Mouse (Mus musculus) forebrain, postnatal 0 days (tissue): ENCODE measurements around the gene Acot12. TPM values are rescaled to one million over a fixed set of nuclear protein-coding genes. Genes with fewer than 3 reads are reported as not detected.
A peak's percentile ranks its signal among the peaks of the same experiment; 100 is the strongest.

Source experiments
- ATAC-seq: fragments of 200-750 bp; cut with Nextera tagmentation; 2 replicates; pipeline ENCODE4 v1.8.0; 2017; ENCODE audit warnings: mild to moderate bottlenecking, moderate library complexity
- DNase-seq: peaks from one replicate; pipeline ENCODE4 v3.0.0-alpha.2; 2015
- H3K27ac ChIP-seq: fragments of 300-500 bp; sonication (generic); 2 replicates; pipeline ENCODE4 v1.5.1; 2014; ENCODE audit warnings: low read depth, mild to moderate bottlenecking, antibody characterized with exemption, low read length, moderate library complexity, mixed read lengths
- H3K27me3 ChIP-seq: fragments of 300-500 bp; sonication (generic); 2 replicates; pipeline ENCODE4 v1.6.1; 2014; ENCODE audit warnings: mild to moderate bottlenecking, low read length, mixed read lengths; ENCODE audit not compliant: insufficient read depth
- H3K36me3 ChIP-seq: fragments of 300-500 bp; sonication (generic); 2 replicates; pipeline ENCODE4 v1.6.1; 2014; ENCODE audit warnings: mild to moderate bottlenecking, moderate library complexity; ENCODE audit not compliant: insufficient read depth
- H3K4me1 ChIP-seq: fragments of 300-500 bp; sonication (generic); 2 replicates; pipeline ENCODE4 v1.6.1; 2014; ENCODE audit warnings: antibody characterized with exemption; ENCODE audit not compliant: insufficient read depth
- H3K4me2 ChIP-seq: fragments of 300-500 bp; sonication (generic); 2 replicates; pipeline ENCODE4 v1.6.1; 2014; ENCODE audit warnings: low read depth, mild to moderate bottlenecking, moderate library complexity
- H3K4me3 ChIP-seq: fragments of 300-500 bp; sonication (generic); 2 replicates; pipeline ENCODE4 v1.5.1; 2014; ENCODE audit warnings: low read depth, low read length, mixed read lengths
- H3K9ac ChIP-seq: fragments of 300-500 bp; sonication (generic); 2 replicates; pipeline ENCODE4 v1.6.1; 2014; ENCODE audit warnings: mild to moderate bottlenecking
- H3K9me3 ChIP-seq: fragments of 300-500 bp; sonication (generic); 2 replicates; pipeline ENCODE4 v1.6.1; 2016; ENCODE audit warnings: low read length
- CTCF ChIP-seq: sonication (generic); IDR thresholded peaks from 2 replicates; pipeline ENCODE4 v1.5.1; 2016; ENCODE audit warnings: antibody characterized with exemption, control low read depth, low read depth
- WGBS: fragments of 180-500 bp; shearing (Covaris S2); extraction: QIAGEN DNeasy Blood & Tissue Kit; methylation state at CpG from one replicate; pipeline ENCODE4 v1.1.7; 2014; 5-methylcytosine and 5-hydroxymethylcytosine counted together
- microRNA-seq, 2 experiments: library from miRNA; unstranded; fragments of <30 nt; microRNA quantifications; one replicate each; pipeline ENCODE4; 2016
- polyA plus RNA-seq: library from polyadenylated mRNA; unstranded; fragments of >200 nt; fragmentation: Nextera tagmentation; extraction: Ambion mirVana; gene quantifications from 2 replicates; pipeline ENCODE4 v1.2.1, GENCODE M21; 2015
- total RNA-seq: library from RNA; depleted of rRNA; stranded (reverse); fragments of >200 nt; gene quantifications from 2 replicates; pipeline ENCODE4 v1.2.3, GENCODE M21; 2014; rRNA removed

Acot12 gene
- total and polyA plus RNA-seq, 2 experiments from 2014 or later = 0.10 to 0.14 TPM

GRCm38 (mm10) chr13:91823735-91824134 is 82.4 kb downstream of the Acot12 start:
- ATAC-seq (peak; percentile 69; the same call in 1 of the 2 replicates), DNase-seq (no peak)
- 46% methylated on average over 6 of the region's 6 CpGs for WGBS
- Histone ChIP-seq H3K9me3 (no peaks in the 10 kb centered on the region), H3K9ac (no peak overlapping the region), H3K4me2 (no peak overlapping the region), H3K4me3 (no peak overlapping the region), H3K27me3 (no peaks in the 10 kb centered on the region), H3K4me1 (no peaks in the 10 kb centered on the region), H3K36me3 (no peaks in the 10 kb centered on the region), H3K27ac (no peak overlapping the region)
- TF ChIP-seq CTCF = 0 out of 2 replicates have a peak, but pooled peaks have one; percentile 4

- Histone ChIP-seq H3K9ac (no peak overlapping the region), H3K27me3 (no peaks in the 10 kb centered on the region), H3K9me3 (no peaks in the 10 kb centered on the region), H3K4me2 (no peak overlapping the region), H3K27ac (no peak overlapping the region), H3K4me1 (no peaks in the 10 kb centered on the region), H3K4me3 (no peak overlapping the region), H3K36me3 (no peaks in the 10 kb centered on the region)
- ATAC-seq = no peak
- no peak for TF ChIP-seq CTCF
- 63% methylated on average over 4 of the region's 4 CpGs for WGBS
- no peak for DNase-seq
Measured at GRCm38 (mm10) chr13:91824845-91825550, 83.7 kb downstream of the Acot12 start.

- WGBS = 95% methylated on average over 2 of the region's 2 CpGs
- Histone ChIP-seq H3K27ac (no peak overlapping the region), H3K36me3 (no peaks in the 10 kb centered on the region), H3K9me3 (no peaks in the 10 kb centered on the region), H3K4me2 (no peak overlapping the region), H3K9ac (no peak overlapping the region), H3K4me3 (no peak overlapping the region), H3K4me1 (no peaks in the 10 kb centered on the region), H3K27me3 (no peaks in the 10 kb centered on the region)
- no peak for DNase-seq
- no peak for ATAC-seq
- TF ChIP-seq CTCF = no peak
Measured at GRCm38 (mm10) chr13:91826066-91826465, 84.8 kb downstream of the Acot12 start.

GRCm38 (mm10) chr13:91827876-91828275 is 86.6 kb downstream of the Acot12 start:
- TF ChIP-seq CTCF = no peak
- ATAC-seq = no peak
- H3K27me3 ChIP-seq = no peaks in the 10 kb centered on the region
- H3K4me3 ChIP-seq = no peak overlapping the region
- no peak for DNase-seq
- no peak overlapping the region for H3K9ac ChIP-seq
- H3K36me3 ChIP-seq = no peaks in the 10 kb centered on the region
- H3K27ac ChIP-seq = no peak overlapping the region
- H3K4me1 ChIP-seq = no peaks in the 10 kb centered on the region
- no peaks in the 10 kb centered on the region for H3K9me3 ChIP-seq
- no peak overlapping the region for H3K4me2 ChIP-seq

Small RNA genes within 50 kb of the gene (microRNA-seq; reads per million reads assigned to microRNA genes)
- 0 reads per million in 2 experiments for gene Gm27656

Other genes with a start within 250 kb of the Acot12 start
- 13.0 and 31.0 TPM in 2 replicates for gene Zcchc9, start 66.2 kb downstream of the Acot12 start, total RNA-seq
- 6.4 and 13.0 TPM in 2 replicates for gene Zcchc9, start 66.2 kb downstream of the Acot12 start, polyA plus RNA-seq
- gene Ckmt2, start 135.4 kb downstream of the Acot12 start, total RNA-seq = 0.14 TPM in 1 of 2 replicates, not detected in the other
- not detected in 2 replicates for gene Ckmt2, start 135.4 kb downstream of the Acot12 start, polyA plus RNA-seq